Mouse (Mus musculus): ENCODE data around the gene Ascc3. TPM values are rescaled to one million over a fixed set of nuclear protein-coding genes. Genes with fewer than 3 reads are reported as not detected.

Gene Ascc3
- polyA plus RNA-seq, 1 experiment from 2014 or later, result 23.4 TPM

DNA sequence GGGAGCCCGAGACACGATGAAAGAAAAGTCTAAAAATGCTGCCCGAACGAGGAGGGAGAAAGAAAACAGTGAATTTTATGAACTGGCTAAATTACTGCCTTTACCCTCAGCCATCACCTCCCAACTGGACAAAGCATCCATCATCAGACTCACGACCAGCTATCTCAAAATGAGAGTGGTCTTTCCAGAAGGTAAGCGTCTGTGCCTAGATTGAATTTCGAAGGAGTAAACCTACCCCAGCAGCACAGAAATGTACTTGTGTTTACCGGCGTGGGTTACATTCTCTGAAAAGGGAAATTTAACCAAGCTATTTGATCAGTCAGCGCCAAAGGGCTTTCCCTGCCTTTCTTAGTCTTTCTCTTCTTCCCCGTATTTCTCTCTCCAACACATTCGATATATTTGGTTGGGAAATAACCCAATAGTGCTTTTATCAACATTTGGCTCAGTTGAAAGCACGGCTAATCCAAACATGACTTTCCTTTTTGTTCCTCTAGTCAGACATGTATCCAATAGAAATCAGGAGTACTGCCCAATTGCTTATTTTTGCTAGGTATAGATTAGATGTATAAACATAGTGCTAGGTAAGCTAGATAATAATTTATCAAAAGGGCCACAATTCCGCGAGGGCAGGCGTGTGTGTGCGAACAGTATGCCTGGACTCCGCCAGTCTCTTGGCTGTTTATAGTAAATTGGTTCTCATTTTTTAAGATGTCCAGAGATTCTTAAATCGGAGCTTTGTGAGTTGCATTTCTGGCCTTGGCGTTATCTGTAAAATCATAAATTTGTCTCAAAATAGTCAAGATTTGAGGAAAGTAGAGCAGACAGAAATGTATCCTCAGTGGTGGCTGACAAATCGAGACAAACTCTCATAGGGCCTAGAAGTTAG lies 303.7 kb downstream of the Ascc3 start:
- Histone ChIP-seq H3K27me3 (peaks cover 88% of the 10 kb centered on the region), H3K9ac (no peak overlapping the region), H3K4me1 (peaks cover 23% of the 10 kb centered on the region), H3K27ac (no peak overlapping the region), H3K36me3 (no peaks in the 10 kb centered on the region), H3K9me3 (no peaks in the 10 kb centered on the region), H3K4me3 (peak overlapping the region; percentile 50; the same call in 1 of the 2 replicates), H3K4me2 (no peak overlapping the region)
- 5% methylated on average over 21 of the region's 21 CpGs for whole genome bisulfite sequencing
- ATAC-seq (ENCODE audit: insufficient number of reproducible peaks, insufficient read depth, low FRiP score, low TSS enrichment, low read depth), result no peak

DNA sequence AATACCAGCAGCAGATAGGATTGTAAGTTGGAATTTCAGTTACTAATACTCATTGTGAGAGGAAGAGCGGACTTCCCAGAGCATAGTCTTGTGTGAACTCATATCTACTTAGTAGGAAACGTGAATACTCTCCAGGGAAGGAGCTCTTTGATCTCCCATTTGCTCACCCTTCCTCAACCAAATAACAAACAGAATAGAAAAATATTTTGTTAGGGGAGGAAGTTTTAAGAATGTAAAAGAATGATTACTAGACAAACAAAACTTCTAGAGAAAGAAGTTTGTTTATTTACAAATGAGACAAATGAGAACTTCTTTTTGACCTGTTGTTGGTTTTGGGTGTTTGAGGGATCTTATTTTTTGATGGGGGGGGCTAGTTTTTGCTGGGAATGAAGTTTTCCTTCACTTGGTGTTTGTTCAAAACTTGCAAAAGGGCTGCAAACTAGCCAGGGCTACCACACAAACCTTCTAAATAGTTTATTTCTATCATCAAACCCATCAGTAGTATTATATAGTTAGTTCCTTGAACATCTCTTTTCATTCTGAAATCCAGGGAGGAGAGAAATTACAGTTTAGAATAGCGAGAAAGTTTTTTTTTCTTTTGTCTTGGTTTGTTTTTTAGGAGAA lies 304.4 kb downstream of the Ascc3 start:
- Histone ChIP-seq H3K4me1 (peaks cover 25% of the 10 kb centered on the region), H3K9me3 (no peaks in the 10 kb centered on the region), H3K27me3 (peaks cover 88% of the 10 kb centered on the region), H3K4me2 (no peak overlapping the region), H3K27ac (no peak overlapping the region), H3K4me3 (0 out of 2 replicates have a peak overlapping the region, but pooled peaks have one; percentile 50), H3K9ac (no peak overlapping the region), H3K36me3 (no peaks in the 10 kb centered on the region)
- 6% methylated on average over 3 of the region's 3 CpGs for WGBS
- ATAC-seq (ENCODE audit: insufficient number of reproducible peaks, insufficient read depth, low FRiP score, low TSS enrichment, low read depth), result no peak

DNA sequence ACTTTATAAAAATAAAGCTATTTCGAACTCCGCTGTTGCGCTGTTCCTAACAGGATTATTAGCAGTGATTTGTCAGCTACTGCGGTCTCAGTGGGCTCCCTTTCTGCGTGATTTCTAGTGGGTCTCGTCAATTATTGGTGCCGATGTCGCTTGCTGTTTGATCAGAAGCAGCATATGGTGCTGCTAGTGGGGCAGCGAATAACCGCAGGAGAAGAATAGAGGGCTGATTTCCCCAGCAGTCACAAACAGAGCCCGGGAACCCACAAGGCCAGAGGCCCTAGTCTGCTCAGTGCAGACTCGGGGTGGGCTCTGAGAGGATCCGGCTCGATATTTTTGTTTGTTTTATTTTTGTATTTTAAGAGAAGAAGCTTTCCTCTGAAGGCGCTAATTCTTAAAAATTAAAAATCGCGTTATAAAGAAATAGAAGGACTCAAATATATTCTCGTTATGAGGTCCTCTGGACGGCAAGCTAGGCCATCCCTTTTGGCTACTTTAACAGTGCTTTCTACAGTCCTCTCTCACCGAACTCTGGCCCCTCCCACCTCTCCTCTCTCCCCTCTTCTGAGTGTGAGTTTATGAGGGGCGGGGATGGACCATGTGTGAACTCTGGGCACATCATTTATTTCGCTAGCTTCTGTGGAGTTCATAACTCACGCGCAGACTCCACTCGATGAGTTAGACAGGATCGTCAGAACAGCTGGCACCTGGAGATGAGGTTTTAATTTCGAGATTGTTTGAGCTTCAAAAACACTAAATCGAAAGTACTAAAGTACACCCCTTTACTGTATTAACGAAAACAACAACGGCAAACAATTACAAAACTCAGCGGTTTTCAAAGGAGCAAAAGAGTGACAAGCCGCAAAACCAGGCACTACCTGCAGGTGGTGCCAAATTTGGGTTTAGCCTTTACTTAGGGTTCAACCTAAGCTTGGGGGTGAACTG lies 305.3 kb downstream of the Ascc3 start:
- Histone ChIP-seq H3K36me3 (no peaks in the 10 kb centered on the region), H3K27ac (no peak overlapping the region), H3K4me3 (peak overlapping the region; percentile 20), H3K9ac (no peak overlapping the region), H3K9me3 (no peaks in the 10 kb centered on the region), H3K27me3 (peaks cover 88% of the 10 kb centered on the region), H3K4me2 (no peak overlapping the region), H3K4me1 (peaks cover 22% of the 10 kb centered on the region)
- 2% methylated on average over 32 of the region's 32 CpGs for WGBS
- no peak for ATAC-seq (ENCODE audit: insufficient number of reproducible peaks, insufficient read depth, low FRiP score, low TSS enrichment, low read depth)

DNA sequence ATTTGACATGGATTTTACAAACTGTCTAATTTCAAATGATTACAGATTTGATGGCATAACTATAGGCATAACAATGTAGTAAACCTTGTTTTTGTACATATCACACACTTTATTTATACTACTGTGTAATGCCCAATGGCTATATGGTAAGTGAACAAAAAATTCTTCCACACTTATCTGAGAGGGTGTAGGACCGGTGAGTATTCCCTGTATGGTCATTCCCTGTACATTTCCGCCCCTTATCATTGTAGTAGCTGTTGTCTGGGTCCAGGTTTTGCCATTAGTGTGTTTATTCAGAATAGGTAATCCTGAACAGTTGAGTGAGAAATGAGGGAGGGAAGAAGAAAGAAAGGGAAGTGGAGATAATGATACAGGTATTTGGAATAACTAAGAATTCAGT lies 306.2 kb downstream of the Ascc3 start:
- no peak overlapping the region for H3K27ac ChIP-seq
- no peaks in the 10 kb centered on the region for H3K36me3 ChIP-seq
- H3K27me3 ChIP-seq, result peaks cover 86% of the 10 kb centered on the region
- no peak for ATAC-seq (ENCODE audit: insufficient number of reproducible peaks, insufficient read depth, low FRiP score, low TSS enrichment, low read depth)
- H3K9me3 ChIP-seq, result no peaks in the 10 kb centered on the region
- H3K4me1 ChIP-seq, result peaks cover 25% of the 10 kb centered on the region
- H3K9ac ChIP-seq, result no peak overlapping the region
- no peak overlapping the region for H3K4me3 ChIP-seq
- WGBS, result 10% methylated on average over 2 of the region's 2 CpGs
- H3K4me2 ChIP-seq, result no peak overlapping the region

DNA sequence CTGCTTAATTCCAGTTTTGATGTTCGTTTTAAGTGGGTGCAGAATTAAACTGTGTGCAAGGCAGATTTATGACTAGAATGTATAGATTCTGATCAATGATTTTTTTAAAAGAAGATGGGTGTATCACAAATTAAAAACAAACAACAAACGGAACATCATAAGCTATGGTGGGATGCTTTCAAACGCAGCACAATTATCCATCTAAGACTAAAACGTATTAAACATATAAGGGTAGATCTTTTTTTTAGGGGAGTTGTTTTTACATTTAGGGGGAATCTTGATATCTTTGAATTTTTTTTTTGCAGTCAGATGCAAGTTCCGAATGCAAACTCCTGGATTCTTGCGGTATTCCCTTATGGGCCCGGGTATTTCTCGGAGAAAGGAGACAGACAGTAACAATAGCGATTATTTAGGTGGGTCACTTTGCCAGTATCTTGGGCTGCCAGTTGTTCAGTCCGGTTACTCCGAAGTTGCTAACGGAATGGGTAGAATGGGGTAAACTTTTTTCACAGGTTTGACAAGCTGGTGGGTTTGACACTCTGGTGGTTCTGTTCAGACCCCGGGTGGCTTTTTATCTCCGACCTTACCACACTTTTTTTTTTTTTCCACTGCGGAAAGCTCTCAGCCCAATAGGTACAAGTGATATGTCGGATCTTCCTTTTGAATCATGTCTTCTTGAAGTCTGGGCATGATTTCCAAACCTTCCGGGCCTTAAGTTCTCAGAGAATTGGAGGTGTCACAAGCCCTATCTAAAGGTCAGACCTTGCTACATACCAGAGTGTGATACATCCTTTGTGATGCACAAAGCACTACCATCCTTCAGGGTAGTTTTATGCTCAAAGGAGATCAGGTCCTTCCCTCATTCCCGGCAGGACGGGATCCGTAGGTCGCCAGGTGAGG lies 307.6 kb downstream of the Ascc3 start:
- Histone ChIP-seq H3K27ac (no peak overlapping the region), H3K4me1 (peaks cover 23% of the 10 kb centered on the region), H3K4me2 (peak overlapping the region; percentile 33; the same call in 1 of the 2 replicates), H3K4me3 (0 out of 2 replicates have a peak overlapping the region, but pooled peaks have one; percentile 24), H3K27me3 (peaks cover 85% of the 10 kb centered on the region), H3K9ac (no peak overlapping the region), H3K36me3 (no peaks in the 10 kb centered on the region), H3K9me3 (no peaks in the 10 kb centered on the region)
- ATAC-seq (ENCODE audit: insufficient number of reproducible peaks, insufficient read depth, low FRiP score, low TSS enrichment, low read depth), result no peak
- 2% methylated on average over 21 of the region's 21 CpGs for WGBS

All from embryonic facial prominence, embryonic 13.5 days (tissue).